Mouse (Mus musculus) ES-E14 (cell line): ENCODE measurements around the gene Astn1. TPM values are rescaled to one million over a fixed set of nuclear protein-coding genes. Genes with fewer than 3 reads are reported as not detected.

Source experiments
- DNase-seq: peaks from one replicate; pipeline ENCODE4 v3.0.0-alpha.2; 2013; ENCODE audit warnings: low read depth, low spot score
- H3K27ac ChIP-seq: 2 replicates; pipeline ENCODE4 v1.5.1; 2012; ENCODE audit warnings: low read depth, mild to moderate bottlenecking, low read length, moderate library complexity, mixed read lengths; ENCODE audit not compliant: poor library complexity, insufficient read depth, severe bottlenecking
- H3K36me3 ChIP-seq: 2 replicates; pipeline ENCODE4 v1.6.1; 2012; ENCODE audit warnings: mild to moderate bottlenecking, low read length, moderate library complexity, mixed read lengths; ENCODE audit not compliant: control insufficient read depth, poor library complexity, insufficient read depth, severe bottlenecking
- H3K4me1 ChIP-seq, 2 experiments: fragments of 150-350 bp in 1 of 2; sonication (generic) in 1 of 2; 2 replicates each; pipeline ENCODE4 v1.6.1; 2012; ENCODE audit warnings: low read length in 2 of 2, mild to moderate bottlenecking in 1 of 2, mixed read lengths in 1 of 2; ENCODE audit not compliant: control insufficient read depth in 2 of 2, insufficient read depth in 2 of 2, poor library complexity in 1 of 2
- H3K4me3 ChIP-seq, 2 experiments: fragments of 150-350 bp in 1 of 2; sonication (generic) in 1 of 2; 2 replicates each; pipeline ENCODE4 v1.5.1; 2012; ENCODE audit warnings: low read length in 2 of 2, low read depth in 1 of 2, mild to moderate bottlenecking in 1 of 2, mixed read lengths in 1 of 2; ENCODE audit not compliant: insufficient read depth in 1 of 2, poor library complexity in 1 of 2, severe bottlenecking in 1 of 2
- H3K9ac ChIP-seq: 2 replicates; pipeline ENCODE4 v1.6.1; 2012; ENCODE audit warnings: low read depth, mild to moderate bottlenecking, low read length, mixed read lengths; ENCODE audit not compliant: poor library complexity, insufficient read depth, severe bottlenecking
- H3K9me3 ChIP-seq: fragments of 150-350 bp; sonication (generic); 2 replicates; pipeline ENCODE4 v1.6.1; 2012; ENCODE audit warnings: low read depth, mild to moderate bottlenecking, low read length; ENCODE audit not compliant: control insufficient read depth, insufficient read depth
- CHD2 ChIP-seq: IDR thresholded peaks from 2 replicates; pipeline ENCODE4 v1.6.1; 2014; ENCODE audit warnings: mild to moderate bottlenecking, low read depth, low read length, inconsistent platforms
- HCFC1 ChIP-seq: IDR thresholded peaks from 2 replicates; pipeline ENCODE4 v1.6.1; 2012; ENCODE audit warnings: low read length, inconsistent platforms, borderline replicate concordance; ENCODE audit not compliant: insufficient read depth
- MAFK ChIP-seq: IDR thresholded peaks from 2 replicates; pipeline ENCODE4 v1.6.1; 2014; ENCODE audit warnings: mild to moderate bottlenecking, low read depth, low read length, inconsistent platforms; ENCODE audit not compliant: insufficient read depth
- ZC3H11A ChIP-seq: IDR thresholded peaks from 2 replicates; pipeline ENCODE4 v1.6.1; 2012; ENCODE audit warnings: low read depth, mild to moderate bottlenecking, inconsistent platforms, low read length, borderline replicate concordance
- ZNF384 ChIP-seq: IDR thresholded peaks from 2 replicates; pipeline ENCODE4 v1.6.1; 2012; ENCODE audit warnings: low read depth, low read length, inconsistent platforms
- in situ Hi-C, 2 experiments: fragments of 600-800 bp; cut with MboI; formaldehyde crosslinking; loops; one replicate each; pipeline ENCODE4 v1.15.1; 2025; ENCODE audit warnings: low sequenced_read_pairs in 2 of 2, inconsistent platforms in 1 of 2; ENCODE audit not compliant: unreplicated experiment in 2 of 2
- total RNA-seq: library from RNA; depleted of rRNA; stranded (reverse); fragments of 300-350 nt; gene quantifications from 2 replicates; pipeline ENCODE4 v1.2.3, GENCODE M21; 2012

The Astn1 gene
- total RNA-seq, 1 experiment, result 0.85 TPM

DNA sequence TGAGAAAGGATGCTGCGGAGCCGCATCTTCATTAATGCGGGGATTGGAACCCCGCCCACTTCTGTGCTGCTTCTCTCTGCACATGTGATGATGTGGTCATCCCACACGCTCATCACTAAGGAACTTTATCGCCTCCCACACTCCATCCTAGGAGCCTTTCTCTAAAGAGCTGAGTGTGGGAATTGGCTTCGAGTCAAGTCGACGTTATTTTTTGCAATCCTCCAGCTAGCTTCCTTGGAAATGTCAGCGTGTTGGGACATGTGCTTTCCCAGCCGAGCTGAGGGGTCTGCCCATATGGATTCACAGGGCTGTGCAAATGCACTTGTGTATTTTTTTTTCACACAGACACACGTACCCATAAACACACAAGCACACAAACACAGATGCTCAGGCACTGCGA is 151.5 kb downstream of the Astn1 start:
- H3K27ac ChIP-seq, result no peak overlapping the region
- no peak for DNase-seq
- no peaks in the 10 kb centered on the region for H3K36me3 ChIP-seq
- H3K9ac ChIP-seq, result no peak overlapping the region
- H3K9me3 ChIP-seq, result no peaks in the 10 kb centered on the region
- H3K4me3 ChIP-seq, result no peak overlapping the region
- TF ChIP-seq MAFK (no peak), ZNF384 (no peak), HCFC1 (no peak), ZC3H11A (no peak), CHD2 (no peak)
- no peaks in the 10 kb centered on the region for H3K4me1 ChIP-seq
- in situ Hi-C loops, result no loop called here

DNA sequence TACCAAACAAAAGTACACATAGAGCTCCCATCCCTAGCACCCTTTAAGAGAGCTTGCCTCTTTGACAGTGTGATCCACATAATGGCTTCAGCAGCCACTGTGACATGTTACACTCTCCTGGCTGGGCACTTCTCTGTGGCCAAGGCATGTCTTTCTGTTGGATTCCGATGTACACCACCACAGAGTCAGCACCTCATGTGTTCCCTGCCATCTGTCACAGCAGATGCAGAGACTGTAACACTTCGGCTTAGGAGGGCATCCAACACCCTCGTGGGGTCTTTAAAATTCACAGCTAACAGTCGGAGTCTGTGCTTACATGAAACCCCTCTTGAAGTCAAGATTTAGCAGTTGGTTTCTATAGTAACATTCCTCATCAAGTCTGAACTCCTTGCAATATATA is 154.5 kb downstream of the Astn1 start:
- H3K27ac ChIP-seq, result no peak overlapping the region

DNA sequence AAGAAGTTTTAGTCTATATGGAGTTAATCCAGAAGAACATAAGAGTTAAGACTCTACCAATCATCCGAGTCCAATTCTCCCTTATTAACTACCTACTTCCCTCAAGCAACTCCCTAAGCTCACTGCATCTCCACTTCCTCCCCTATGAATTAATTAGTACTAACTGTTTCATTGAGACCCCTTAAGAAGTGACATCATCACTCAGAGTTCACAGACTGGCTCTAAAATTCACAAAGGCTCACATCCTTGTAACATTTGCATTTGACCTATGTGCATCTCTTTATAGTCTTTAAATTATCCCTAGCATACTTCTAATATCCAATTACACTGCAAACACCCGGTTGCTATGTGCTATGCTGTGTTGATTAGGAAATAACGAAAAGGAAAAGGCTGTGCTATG is 174.1 kb downstream of the Astn1 start:
- Histone ChIP-seq H3K36me3 (no peaks in the 10 kb centered on the region), H3K4me3 (no peak overlapping the region), H3K4me1 (no peaks in the 10 kb centered on the region), H3K27ac (no peak overlapping the region), H3K9ac (no peak overlapping the region), H3K9me3 (no peaks in the 10 kb centered on the region)
- no peak for DNase-seq
- in situ Hi-C loops, result no loop called here
- TF ChIP-seq ZC3H11A (no peak), MAFK (no peak), HCFC1 (no peak), CHD2 (no peak), ZNF384 (no peak)

More for the DNA sequence above, 154.5 kb downstream of the Astn1 start:
- DNase-seq, result no peak
- no peaks in the 10 kb centered on the region for H3K9me3 ChIP-seq
- H3K36me3 ChIP-seq, result no peaks in the 10 kb centered on the region
- no peak overlapping the region for H3K4me3 ChIP-seq
- in situ Hi-C loops, result no loop called here
- H3K9ac ChIP-seq, result no peak overlapping the region
- no peaks in the 10 kb centered on the region for H3K4me1 ChIP-seq
- TF ChIP-seq MAFK, result no peak

DNA sequence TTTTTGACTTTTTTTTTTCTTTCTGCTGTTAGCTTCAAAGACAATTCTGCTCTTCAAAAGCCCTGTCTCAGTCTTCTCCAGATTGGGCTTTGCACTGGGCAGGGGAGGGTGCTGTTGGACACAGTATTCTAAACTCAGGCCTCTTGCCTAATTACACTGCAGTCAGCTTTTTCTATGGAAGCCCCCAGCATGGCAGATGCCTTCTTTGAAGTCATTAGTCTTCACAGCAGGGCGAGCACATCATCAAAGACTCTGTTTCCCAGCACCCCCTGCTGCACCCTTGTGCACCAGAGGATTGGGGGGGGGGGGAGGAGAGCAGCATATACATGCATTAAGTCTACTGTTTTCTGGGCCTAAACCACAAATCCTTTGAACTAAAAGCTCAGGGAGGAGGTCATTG is 174.8 kb downstream of the Astn1 start:
- Histone ChIP-seq H3K36me3 (no peaks in the 10 kb centered on the region), H3K27ac (no peak overlapping the region), H3K9me3 (no peaks in the 10 kb centered on the region), H3K4me3 (no peak overlapping the region), H3K4me1 (no peaks in the 10 kb centered on the region), H3K9ac (no peak overlapping the region)
- DNase-seq, result no peak
- no peak for TF ChIP-seq ZC3H11A
- TF ChIP-seq HCFC1, result no peak
- no peak for TF ChIP-seq CHD2
- no peak for TF ChIP-seq MAFK
- no peak for TF ChIP-seq ZNF384
- in situ Hi-C loops, result no loop called here

DNA sequence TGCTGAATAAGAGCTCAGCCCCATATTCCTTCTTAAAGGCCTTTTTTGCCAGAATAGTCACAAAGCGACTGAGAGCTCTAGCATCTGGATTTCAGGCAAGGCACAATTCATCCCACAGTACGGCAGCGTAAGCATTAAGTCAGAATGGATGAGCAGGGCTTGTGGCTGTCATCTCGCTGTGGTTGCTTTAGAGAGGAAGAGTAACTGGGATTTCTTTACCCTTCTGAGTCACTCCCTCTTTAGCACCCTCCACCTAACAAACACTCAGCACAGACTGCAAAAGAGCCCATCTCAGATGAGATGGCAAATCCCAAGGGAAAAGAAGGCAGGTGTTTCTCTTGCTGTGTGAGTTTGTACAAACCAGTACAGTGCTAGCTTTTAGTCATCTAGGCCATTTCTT is 183.0 kb downstream of the Astn1 start:
- H3K4me3 ChIP-seq, result no peak overlapping the region
- H3K36me3 ChIP-seq, result no peaks in the 10 kb centered on the region
- no peak for DNase-seq
- H3K9ac ChIP-seq, result no peak overlapping the region
- in situ Hi-C loops, result no loop called here
- no peak overlapping the region for H3K27ac ChIP-seq
- TF ChIP-seq ZNF384, result no peak
- no peak for TF ChIP-seq CHD2
- TF ChIP-seq HCFC1, result no peak
- no peak for TF ChIP-seq ZC3H11A
- no peak for TF ChIP-seq MAFK
- H3K4me1 ChIP-seq, result no peaks in the 10 kb centered on the region
- H3K9me3 ChIP-seq, result no peaks in the 10 kb centered on the region
